Mouse (Mus musculus): ENCODE measurements around the gene Asap2. TPM values are rescaled to one million over a fixed set of nuclear protein-coding genes. Genes with fewer than 3 reads are reported as not detected.

Asap2 gene
- polyA plus RNA-seq, 2 experiments: 9.2 to 20.1 TPM

GRCm38 (mm10) chr12:21182786-21183185 is 192.5 kb downstream of the Asap2 start:
- WGBS: 92% methylated on average over 4 of the region's 4 CpGs
- H3K4me1 ChIP-seq (ENCODE audit: control insufficient read depth, insufficient read depth, low read length): no peaks in the 10 kb centered on the region
- ATAC-seq (ENCODE audit: low FRiP score, low read depth) (no peak), DNase-seq (ENCODE audit: low spot score) (no peak)
- H3K27me3 ChIP-seq (ENCODE audit: control insufficient read depth, insufficient read depth, low read length): no peaks in the 10 kb centered on the region
- no peak overlapping the region for H3K9ac ChIP-seq (ENCODE audit: low read depth, low read length, severe bottlenecking)
- H3K27ac ChIP-seq (replicated peaks; ENCODE audit: low read depth, low read length): no peak overlapping the region
- H3K9me3 ChIP-seq (ENCODE audit: control insufficient read depth, low read length): no peaks in the 10 kb centered on the region
- no peak for TF ChIP-seq POLR2A (IDR thresholded peaks at IDR 0.05; ENCODE audit: borderline replicate concordance, extremely low read depth, insufficient read depth, insufficient read length)
- H3K36me3 ChIP-seq (ENCODE audit: control insufficient read depth, insufficient read depth, low read length): peaks cover 3% of the 10 kb centered on the region; the same call in 1 of the 2 replicates
- no peak overlapping the region for H3K4me2 ChIP-seq (replicated peaks; ENCODE audit: low read depth, low read length, severe bottlenecking)
- no peak overlapping the region for H3K4me3 ChIP-seq (replicated peaks; ENCODE audit: low read length)

DNA sequence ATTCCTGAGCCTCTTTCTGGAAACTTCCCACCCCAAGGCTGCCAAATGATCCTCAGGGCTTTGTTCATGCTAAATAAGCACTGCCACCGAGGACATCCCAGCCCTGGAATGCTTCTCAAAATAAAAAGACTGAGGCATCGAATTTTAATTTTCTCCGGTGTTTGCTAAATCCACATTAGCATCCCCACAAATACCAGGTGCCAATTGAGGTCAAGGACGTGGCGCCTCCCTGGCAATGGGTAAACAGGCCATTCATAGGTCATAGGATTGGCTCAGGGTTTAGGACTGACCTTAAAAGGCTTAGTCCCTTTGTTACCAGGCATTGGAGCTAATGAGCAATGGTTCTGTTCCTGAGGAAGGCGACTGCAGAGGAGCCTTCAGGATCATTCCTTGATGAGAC is 193.1 kb downstream of the Asap2 start:
- no peak for TF ChIP-seq POLR2A (IDR thresholded peaks at IDR 0.05; ENCODE audit: borderline replicate concordance, extremely low read depth, insufficient read depth, insufficient read length)
- peaks cover 3% of the 10 kb centered on the region; the same call in 1 of the 2 replicates for H3K36me3 ChIP-seq (ENCODE audit: control insufficient read depth, insufficient read depth, low read length)
- 79% methylated on average over 6 of the region's 6 CpGs for WGBS
- DNase-seq (ENCODE audit: low spot score) (no peak), ATAC-seq (ENCODE audit: low FRiP score, low read depth) (no peak)
- H3K4me1 ChIP-seq (ENCODE audit: control insufficient read depth, insufficient read depth, low read length): no peaks in the 10 kb centered on the region
- H3K9ac ChIP-seq (ENCODE audit: low read depth, low read length, severe bottlenecking): no peak overlapping the region
- no peak overlapping the region for H3K4me2 ChIP-seq (replicated peaks; ENCODE audit: low read depth, low read length, severe bottlenecking)
- H3K4me3 ChIP-seq (replicated peaks; ENCODE audit: low read length): no peak overlapping the region
- no peaks in the 10 kb centered on the region for H3K9me3 ChIP-seq (ENCODE audit: control insufficient read depth, low read length)
- H3K27ac ChIP-seq (replicated peaks; ENCODE audit: low read depth, low read length): no peak overlapping the region
- H3K27me3 ChIP-seq (ENCODE audit: control insufficient read depth, insufficient read depth, low read length): no peaks in the 10 kb centered on the region

DNA sequence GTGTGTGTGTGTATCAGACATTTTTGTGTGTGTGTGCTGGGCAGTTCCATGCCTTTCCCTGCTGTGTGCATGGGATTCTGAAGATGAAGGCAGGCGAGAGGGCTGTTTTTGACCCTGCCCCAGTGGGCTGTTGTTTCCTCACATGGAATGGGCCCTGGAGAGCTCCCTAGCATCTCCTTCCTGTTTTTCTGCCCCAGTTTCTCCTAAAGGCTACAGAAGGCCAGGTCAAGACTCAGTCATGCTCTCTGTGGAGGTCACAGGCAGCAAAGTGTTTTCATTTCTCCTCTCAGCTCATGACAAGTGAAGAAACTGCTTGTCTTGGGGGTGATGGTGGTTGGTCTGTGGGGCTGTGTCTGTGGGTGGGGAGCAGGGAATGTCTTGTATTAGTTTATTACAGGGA is 195.9 kb downstream of the Asap2 start:
- no peak overlapping the region for H3K9ac ChIP-seq (ENCODE audit: low read depth, low read length, severe bottlenecking)
- 0 out of 2 replicates have a peak, but pooled peaks cover 3% of the 10 kb centered on the region for H3K36me3 ChIP-seq (ENCODE audit: control insufficient read depth, insufficient read depth, low read length)
- DNase-seq (ENCODE audit: low spot score) (no peak), ATAC-seq (ENCODE audit: low FRiP score, low read depth) (no peak)
- WGBS: 81% methylated on average over 1 of the region's 1 CpGs
- no peaks in the 10 kb centered on the region for H3K27me3 ChIP-seq (ENCODE audit: control insufficient read depth, insufficient read depth, low read length)
- no peak overlapping the region for H3K27ac ChIP-seq (replicated peaks; ENCODE audit: low read depth, low read length)
- no peaks in the 10 kb centered on the region for H3K9me3 ChIP-seq (ENCODE audit: control insufficient read depth, low read length)
- TF ChIP-seq POLR2A (IDR thresholded peaks at IDR 0.05; ENCODE audit: borderline replicate concordance, extremely low read depth, insufficient read depth, insufficient read length): no peak
- no peak overlapping the region for H3K4me3 ChIP-seq (replicated peaks; ENCODE audit: low read length)
- H3K4me2 ChIP-seq (replicated peaks; ENCODE audit: low read depth, low read length, severe bottlenecking): no peak overlapping the region
- no peaks in the 10 kb centered on the region for H3K4me1 ChIP-seq (ENCODE audit: control insufficient read depth, insufficient read depth, low read length)

- ATAC-seq (ENCODE audit: low FRiP score, low read depth) (no peak), DNase-seq (ENCODE audit: low spot score) (no peak)
- Histone ChIP-seq H3K9ac (ENCODE audit: low read depth, low read length, severe bottlenecking) (no peak overlapping the region), H3K36me3 (ENCODE audit: control insufficient read depth, insufficient read depth, low read length) (0 out of 2 replicates have a peak, but pooled peaks cover 3% of the 10 kb centered on the region), H3K27me3 (ENCODE audit: control insufficient read depth, insufficient read depth, low read length) (no peaks in the 10 kb centered on the region), H3K9me3 (ENCODE audit: control insufficient read depth, low read length) (no peaks in the 10 kb centered on the region), H3K4me2 (replicated peaks; ENCODE audit: low read depth, low read length, severe bottlenecking) (no peak overlapping the region), H3K27ac (replicated peaks; ENCODE audit: low read depth, low read length) (no peak overlapping the region), H3K4me1 (ENCODE audit: control insufficient read depth, insufficient read depth, low read length) (no peaks in the 10 kb centered on the region), H3K4me3 (replicated peaks; ENCODE audit: low read length) (no peak overlapping the region)
- WGBS: 53% methylated on average over 4 of the region's 4 CpGs
- TF ChIP-seq POLR2A (IDR thresholded peaks at IDR 0.05; ENCODE audit: borderline replicate concordance, extremely low read depth, insufficient read depth, insufficient read length): no peak
Measured at GRCm38 (mm10) chr12:21188880-21189279, 198.6 kb downstream of the Asap2 start.

GRCm38 (mm10) chr12:21191546-21191945 is 201.3 kb downstream of the Asap2 start:
- Histone ChIP-seq H3K27me3 (ENCODE audit: control insufficient read depth, insufficient read depth, low read length) (no peaks in the 10 kb centered on the region), H3K36me3 (ENCODE audit: control insufficient read depth, insufficient read depth, low read length) (no peaks in the 10 kb centered on the region), H3K4me1 (ENCODE audit: control insufficient read depth, insufficient read depth, low read length) (no peaks in the 10 kb centered on the region), H3K27ac (replicated peaks; ENCODE audit: low read depth, low read length) (no peak overlapping the region), H3K9me3 (ENCODE audit: control insufficient read depth, low read length) (no peaks in the 10 kb centered on the region), H3K9ac (ENCODE audit: low read depth, low read length, severe bottlenecking) (no peak overlapping the region), H3K4me3 (replicated peaks; ENCODE audit: low read length) (no peak overlapping the region), H3K4me2 (replicated peaks; ENCODE audit: low read depth, low read length, severe bottlenecking) (no peak overlapping the region)
- ATAC-seq (ENCODE audit: low FRiP score, low read depth) (no peak), DNase-seq (ENCODE audit: low spot score) (no peak)
- TF ChIP-seq POLR2A (IDR thresholded peaks at IDR 0.05; ENCODE audit: borderline replicate concordance, extremely low read depth, insufficient read depth, insufficient read length): no peak
- 83% methylated on average over 2 of the region's 2 CpGs for WGBS

DNA sequence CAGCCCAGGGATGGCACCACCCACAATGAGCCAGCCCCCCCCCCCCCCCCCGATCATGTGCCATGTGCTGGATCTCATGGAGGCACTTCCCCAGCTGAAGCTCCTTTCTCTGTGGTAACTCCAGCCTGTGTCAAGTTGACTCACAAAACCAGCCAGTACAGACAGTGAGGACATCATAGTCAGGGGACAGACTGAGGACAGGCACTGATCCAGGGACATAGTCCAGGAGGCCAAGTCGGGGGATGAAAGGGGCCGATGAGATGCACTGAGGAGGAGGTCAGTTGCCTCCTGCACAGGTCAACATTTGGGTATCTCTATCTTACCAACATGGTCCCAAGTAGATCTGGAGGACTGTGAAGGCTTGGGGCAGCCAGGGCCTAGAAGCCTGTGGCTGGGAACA is 205.2 kb downstream of the Asap2 start:
- ATAC-seq (ENCODE audit: low FRiP score, low read depth) (no peak), DNase-seq (ENCODE audit: low spot score) (no peak)
- H3K9me3 ChIP-seq (ENCODE audit: control insufficient read depth, low read length): no peaks in the 10 kb centered on the region
- no peak for TF ChIP-seq POLR2A (IDR thresholded peaks at IDR 0.05; ENCODE audit: borderline replicate concordance, extremely low read depth, insufficient read depth, insufficient read length)
- no peaks in the 10 kb centered on the region for H3K27me3 ChIP-seq (ENCODE audit: control insufficient read depth, insufficient read depth, low read length)
- no peak overlapping the region for H3K4me2 ChIP-seq (replicated peaks; ENCODE audit: low read depth, low read length, severe bottlenecking)
- no peak overlapping the region for H3K4me3 ChIP-seq (replicated peaks; ENCODE audit: low read length)
- no peak overlapping the region for H3K27ac ChIP-seq (replicated peaks; ENCODE audit: low read depth, low read length)
- 0 out of 2 replicates have a peak, but pooled peaks cover 6% of the 10 kb centered on the region for H3K36me3 ChIP-seq (ENCODE audit: control insufficient read depth, insufficient read depth, low read length)
- H3K9ac ChIP-seq (ENCODE audit: low read depth, low read length, severe bottlenecking): no peak overlapping the region
- no peaks in the 10 kb centered on the region for H3K4me1 ChIP-seq (ENCODE audit: control insufficient read depth, insufficient read depth, low read length)
- 96% methylated on average over 2 of the region's 3 CpGs for WGBS

All from limb, embryonic 14.5 days (tissue).